Mouse (Mus musculus): ENCODE results near the gene Tas2r123. TPM values are rescaled to one million over a fixed set of nuclear protein-coding genes. Genes with fewer than 3 reads are reported as not detected.

The Tas2r123 gene
- polyA plus RNA-seq (2012; rRNA removed): not detected in 2 replicates

DNA sequence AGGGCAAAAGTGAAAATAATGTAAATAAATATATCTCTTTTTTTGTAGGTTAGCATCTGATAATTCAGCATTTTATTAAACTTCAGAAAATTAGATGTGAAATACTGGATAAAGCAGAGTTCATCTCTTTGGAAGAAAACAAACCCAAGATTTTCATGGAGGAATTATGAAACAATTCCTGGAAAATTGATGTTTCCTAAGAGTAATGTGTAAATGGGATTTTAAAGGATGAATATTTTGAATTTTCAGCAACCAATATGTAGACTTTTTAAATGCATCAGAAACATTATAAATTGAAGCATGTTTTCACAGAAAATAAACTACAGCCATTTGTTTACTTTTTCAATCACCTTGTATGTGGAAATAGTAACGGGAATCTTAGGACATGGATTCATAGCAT, at the start of gene Tas2r123:
Gene Tas2r123, plus strand, starts transcription at position 301 of the 400 bp plus-strand sequence.

GRCm38 (mm10) chr6:132802518-132802917, 44.4 kb upstream of the Tas2r123 start, which contains the start of gene Tas2r117:
TSS of gene Tas2r117 (plus strand) at chr6:132802818.

GRCm38 (mm10) chr6:132855138-132855537, 8.2 kb downstream of the Tas2r123 start, which contains the start of gene Tas2r116:
TSS of gene Tas2r116 (plus strand) at chr6:132855438.

GRCm38 (mm10) chr6:132867708-132868107, 20.8 kb downstream of the Tas2r123 start, which contains the start of gene Tas2r110:
TSS of gene Tas2r110 (plus strand) at chr6:132868008.

DNA sequence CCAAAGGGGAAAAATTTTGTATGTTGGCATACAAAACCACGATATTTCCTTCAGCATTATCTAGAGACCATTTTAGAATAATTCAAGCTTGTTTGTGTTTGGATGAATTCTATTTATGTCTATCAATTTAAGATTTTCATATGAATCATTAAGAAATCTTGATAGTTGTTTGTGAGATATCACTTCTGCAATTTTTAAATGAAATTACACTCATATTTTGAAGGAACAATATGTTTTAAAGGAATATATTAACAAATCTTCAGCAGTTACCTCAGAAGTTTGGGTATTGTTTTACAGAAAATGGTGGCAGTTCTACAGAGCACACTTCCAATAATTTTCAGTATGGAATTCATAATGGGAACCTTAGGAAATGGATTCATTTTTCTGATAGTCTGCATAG, 45.8 kb downstream of the Tas2r123 start, which contains the start of gene Tas2r113:
Gene Tas2r113, plus strand, starts transcription at position 301 of the 400 bp plus-strand sequence.

Other genes with a start within 250 kb of the Tas2r123 start
- not detected in 2 replicates for gene A630073D07Rik, start 195.6 kb upstream of the Tas2r123 start, polyA plus RNA-seq (2012; rRNA removed)
- gene Tas2r120, start 190.2 kb upstream of the Tas2r123 start, polyA plus RNA-seq (2012; rRNA removed): not detected in 2 replicates
- not detected in 2 replicates for gene Tas2r121, start 146.1 kb upstream of the Tas2r123 start, polyA plus RNA-seq (2012; rRNA removed)
- not detected in 2 replicates for gene Tas2r122, start 135.2 kb upstream of the Tas2r123 start, polyA plus RNA-seq (2012; rRNA removed)
- not detected in 2 replicates for gene Tas2r115, start 109.1 kb upstream of the Tas2r123 start, polyA plus RNA-seq (2012; rRNA removed)
- not detected in 2 replicates for gene Tas2r124, start 92.4 kb upstream of the Tas2r123 start, polyA plus RNA-seq (2012; rRNA removed)
- not detected in 2 replicates for gene Tas2r102, start 85.0 kb upstream of the Tas2r123 start, polyA plus RNA-seq (2012; rRNA removed)
- not detected in 2 replicates for gene Tas2r136, start 69.0 kb upstream of the Tas2r123 start, polyA plus RNA-seq (2012; rRNA removed)
- not detected in 2 replicates for gene Tas2r117, start 44.3 kb upstream of the Tas2r123 start, polyA plus RNA-seq (2012; rRNA removed)
- gene Tas2r116, start 8.3 kb downstream of the Tas2r123 start, polyA plus RNA-seq (2012; rRNA removed): not detected in 2 replicates
- gene Tas2r110, start 20.9 kb downstream of the Tas2r123 start, polyA plus RNA-seq (2012; rRNA removed): not detected in 2 replicates
- gene Tas2r113, start 45.9 kb downstream of the Tas2r123 start, polyA plus RNA-seq (2012; rRNA removed): not detected in 2 replicates
- gene Tas2r125, start 62.5 kb downstream of the Tas2r123 start, polyA plus RNA-seq (2012; rRNA removed): not detected in 2 replicates
- not detected in 2 replicates for gene Tas2r129, start 104.0 kb downstream of the Tas2r123 start, polyA plus RNA-seq (2012; rRNA removed)
- not detected in 2 replicates for gene Tas2r131, start 110.8 kb downstream of the Tas2r123 start, polyA plus RNA-seq (2012; rRNA removed)
- not detected in 2 replicates for gene Tas2r109, start 133.8 kb downstream of the Tas2r123 start, polyA plus RNA-seq (2012; rRNA removed)
- not detected in 2 replicates for gene Tas2r103, start 190.0 kb downstream of the Tas2r123 start, polyA plus RNA-seq (2012; rRNA removed)
- gene Tas2r140, start 208.7 kb downstream of the Tas2r123 start, polyA plus RNA-seq (2012; rRNA removed): not detected in 2 replicates